Mouse (Mus musculus): ENCODE results near the gene Prkch.
"Not testable (repeated sequence)": the region's sequence is repeated elsewhere in the genome, so short reads cannot be mapped to it uniquely, and the experiment has no call there.

GRCm38 (mm10) chr12:73538139-73538508 lies 46.5 kb upstream of the Prkch start:
- not testable (repeated sequence) for TF ChIP-seq EP300, CTCF (IDR thresholded peaks at IDR 0.05; ENCODE audit: low read depth)
